8 mouse cellular contexts compared by ENCODE assay signal in genomic region chr14:50931493-50932020, GRCm38 (mm10). TPM values are rescaled to one million over a fixed set of nuclear protein-coding genes. Genes with fewer than 3 reads are reported as not detected.
DNase-seq lines count a peak whose midpoint lies in the region; ATAC-seq and TF ChIP-seq lines count a peak whose summit lies in the region.

No protein-coding gene starts in this region.

- H3K9me3 ChIP-seq in forebrain, postnatal 0 days (ENCODE audit: low read length), result no peaks in the 10 kb centered on the region

- H3K4me3 ChIP-seq in gastrocnemius, adult 2 months, result peak overlapping the region; percentile 76
- H3K4me3 ChIP-seq in forebrain, postnatal 0 days (ENCODE audit: low read depth, low read length), result peak overlapping the region; percentile 81
- H3K4me3 ChIP-seq in macrophage (ENCODE audit: inconsistent target), result peak overlapping the region; percentile 43

- peak overlapping the region; percentile 98 for H3K27ac ChIP-seq in gastrocnemius, adult 2 months
- peak overlapping the region; percentile 80 for H3K27ac ChIP-seq in forebrain, postnatal 0 days (ENCODE audit: low read depth, low read length)
- H3K27ac ChIP-seq in macrophage, result peak overlapping the region; percentile 90

- intact Hi-C loops in gastrocnemius, adult 2 months (cut with DNase I), result loop anchor here (5.0 kb wide), 1 partner anchor 124 kb away; the partner anchor contains the start of genes Ccnb1ip1 and Parp2

- WGBS in forebrain, postnatal 0 days, result 10% methylated on average over 12 of the region's 12 CpGs
- WGBS in macrophage (ENCODE audit: missing documents), result 16% methylated on average over 12 of the region's 12 CpGs

- H3K4me2 ChIP-seq in forebrain, postnatal 0 days (ENCODE audit: low read depth), result peak overlapping the region; percentile 54

- DNase-seq in gastrocnemius, adult 2 months, result no peak
- no peak for DNase-seq in gastrocnemius, adult 8-10 months (ENCODE audit: low spot score in 2 of 2)
- peak; percentile 56 for DNase-seq in ES-CJ7 (ENCODE audit: low read depth, low spot score)
- DNase-seq in forebrain, postnatal 0 days, result no peak
- no peak for DNase-seq in layer of hippocampus, adult 11-12 months (ENCODE audit: low spot score)
- DNase-seq in adrenal gland, adult 8-10 months, result no peak
- DNase-seq in thymus, postnatal 0 days (ENCODE audit: low spot score), result no peak

- peaks cover 56% of the 10 kb centered on the region for H3K79me2 ChIP-seq in macrophage (ENCODE audit: inconsistent target)

- peak overlapping the region; percentile 46 for H3K9ac ChIP-seq in forebrain, postnatal 0 days

- no peak for TF ChIP-seq CTCF in gastrocnemius, adult 2 months (IDR thresholded peaks at IDR 0.05)
- no peak for TF ChIP-seq CTCF in forebrain, postnatal 0 days (IDR thresholded peaks at IDR 0.05; ENCODE audit: low read depth)

- H3K27me3 ChIP-seq in forebrain, postnatal 0 days (ENCODE audit: insufficient read depth, low read length), result no peaks in the 10 kb centered on the region

- H3K4me1 ChIP-seq in forebrain, postnatal 0 days (ENCODE audit: insufficient read depth), result peaks cover 8% of the 10 kb centered on the region; the same call in 1 of the 2 replicates

- no peak for ATAC-seq in forebrain, postnatal 0 days

- peaks cover 21% of the 10 kb centered on the region for H3K36me3 ChIP-seq in forebrain, postnatal 0 days (ENCODE audit: insufficient read depth)
- peaks cover 30% of the 10 kb centered on the region for H3K36me3 ChIP-seq in macrophage (ENCODE audit: inconsistent target)

RNA-seq across cellular contexts. Expression of gene Pnp, which starts 0.7 kb away (rescaled TPM):
- total RNA-seq in gastrocnemius, adult 2 months (2021), result 1 to 10 TPM; 3.6 to 5.9 TPM
- 1 to 10 TPM; 2.2 to 4.4 (median 3.2) TPM for total RNA-seq in gastrocnemius, adult 8-10 months (2022)
- 16.7 and 20.0 TPM in 2 replicates for total RNA-seq in forebrain, postnatal 0 days (2014; rRNA removed)
- polyA plus RNA-seq in forebrain, postnatal 0 days (2015; fragmentation: Nextera tagmentation; extraction: Ambion mirVana), result 11.3 and 13.1 TPM in 2 replicates
- 100 to 1,000 TPM in 20 of 26 experiments, 10 to 100 TPM in 6; 59.3 to 486 (median 206) TPM for total RNA-seq in macrophage (2018; cell fraction: chromatin; rRNA removed)
- 1,000 to 10,000 TPM in 1 of 26 experiments, 100 to 1,000 TPM in 25; 145 to 1,031 (median 495) TPM for total RNA-seq in macrophage (2018; cell fraction: cytosol; rRNA removed)
- 100 to 1,000 TPM; 115 to 714 (median 460) TPM for total RNA-seq in macrophage (2018; cell fraction: nucleus; rRNA removed)
- polyA plus RNA-seq in macrophage (2018), result 39.2 to 329 TPM (median 249 TPM) in 3 replicates
- total RNA-seq in adrenal gland, adult 8-10 months (2022), result 10 to 100 TPM; 26.5 to 35.8 (median 31.3) TPM
- 54.2 and 60.6 TPM in 2 replicates for polyA plus RNA-seq in thymus, postnatal 0 days (2015; fragmentation: Nextera tagmentation; extraction: Ambion mirVana)

RNA-seq across cellular contexts. Expression of gene Pip4p1, which starts 0.9 kb away (rescaled TPM):
- 10 to 100 TPM; 16.2 to 16.6 TPM for total RNA-seq in gastrocnemius, adult 2 months (2021)
- 10 to 100 TPM; 12.4 to 19.8 (median 18.4) TPM for total RNA-seq in gastrocnemius, adult 8-10 months (2022)
- total RNA-seq in forebrain, postnatal 0 days (2014; rRNA removed), result 54.8 and 61.9 TPM in 2 replicates
- 97.2 and 103 TPM in 2 replicates for polyA plus RNA-seq in forebrain, postnatal 0 days (2015; fragmentation: Nextera tagmentation; extraction: Ambion mirVana)
- 100 to 1,000 TPM in 24 of 26 experiments, 10 to 100 TPM in 2; 81.0 to 269 (median 166) TPM for total RNA-seq in macrophage (2018; cell fraction: chromatin; rRNA removed)
- 100 to 1,000 TPM in 17 of 26 experiments, 10 to 100 TPM in 9; 54.4 to 124 (median 104) TPM for total RNA-seq in macrophage (2018; cell fraction: cytosol; rRNA removed)
- total RNA-seq in macrophage (2018; cell fraction: nucleus; rRNA removed), result 100 to 1,000 TPM; 107 to 285 (median 147) TPM
- 52.7 to 128 TPM (median 76.1 TPM) in 3 replicates for polyA plus RNA-seq in macrophage (2018)
- 10 to 100 TPM; 62.3 to 74.8 (median 68.0) TPM for total RNA-seq in adrenal gland, adult 8-10 months (2022)
- 42.3 and 45.5 TPM in 2 replicates for polyA plus RNA-seq in thymus, postnatal 0 days (2015; fragmentation: Nextera tagmentation; extraction: Ambion mirVana)

RNA-seq across cellular contexts. Expression of gene Apex1, which starts 6.8 kb away (rescaled TPM):
- 10 to 100 TPM; 28.0 to 28.1 TPM for total RNA-seq in gastrocnemius, adult 2 months (2021)
- 10 to 100 TPM; 30.8 to 35.9 (median 33.3) TPM for total RNA-seq in gastrocnemius, adult 8-10 months (2022)
- total RNA-seq in forebrain, postnatal 0 days (2014; rRNA removed), result 134 and 150 TPM in 2 replicates
- polyA plus RNA-seq in forebrain, postnatal 0 days (2015; fragmentation: Nextera tagmentation; extraction: Ambion mirVana), result 193 and 233 TPM in 2 replicates
- total RNA-seq in macrophage (2018; cell fraction: chromatin; rRNA removed), result 10 to 100 TPM in 1 of 26 experiments, 1 to 10 TPM in 25; 1.3 to 13.7 (median 4.0) TPM
- 10 to 100 TPM; 14.0 to 29.3 (median 21.1) TPM for total RNA-seq in macrophage (2018; cell fraction: cytosol; rRNA removed)
- total RNA-seq in macrophage (2018; cell fraction: nucleus; rRNA removed), result 10 to 100 TPM in 5 of 26 experiments, 1 to 10 TPM in 21; 3.2 to 20.0 (median 6.8) TPM
- 33.4 to 83.1 TPM (median 37.9 TPM) in 3 replicates for polyA plus RNA-seq in macrophage (2018)
- 10 to 100 TPM; 73.6 to 85.2 (median 74.1) TPM for total RNA-seq in adrenal gland, adult 8-10 months (2022)
- 165 and 184 TPM in 2 replicates for polyA plus RNA-seq in thymus, postnatal 0 days (2015; fragmentation: Nextera tagmentation; extraction: Ambion mirVana)

RNA-seq across cellular contexts. Expression of gene Osgep, which starts 6.9 kb away (rescaled TPM):
- 10 to 100 TPM; 45.3 to 63.1 TPM for total RNA-seq in gastrocnemius, adult 2 months (2021)
- 10 to 100 TPM; 42.4 to 63.1 (median 48.7) TPM for total RNA-seq in gastrocnemius, adult 8-10 months (2022)
- 75.2 and 102 TPM in 2 replicates for total RNA-seq in forebrain, postnatal 0 days (2014; rRNA removed)
- polyA plus RNA-seq in forebrain, postnatal 0 days (2015; fragmentation: Nextera tagmentation; extraction: Ambion mirVana), result 79.1 and 87.6 TPM in 2 replicates
- total RNA-seq in macrophage (2018; cell fraction: chromatin; rRNA removed), result 10 to 100 TPM in 24 of 26 experiments, 1 to 10 TPM in 2; 7.4 to 46.8 (median 26.2) TPM
- 10 to 100 TPM; 30.9 to 54.7 (median 37.9) TPM for total RNA-seq in macrophage (2018; cell fraction: cytosol; rRNA removed)
- 10 to 100 TPM in 24 of 26 experiments, 1 to 10 TPM in 2; 9.4 to 31.7 (median 18.9) TPM for total RNA-seq in macrophage (2018; cell fraction: nucleus; rRNA removed)
- polyA plus RNA-seq in macrophage (2018), result 56.9 to 68.6 TPM (median 67.4 TPM) in 3 replicates
- total RNA-seq in adrenal gland, adult 8-10 months (2022), result 10 to 100 TPM; 44.8 to 55.6 (median 51.3) TPM
- 111 and 123 TPM in 2 replicates for polyA plus RNA-seq in thymus, postnatal 0 days (2015; fragmentation: Nextera tagmentation; extraction: Ambion mirVana)

RNA-seq across cellular contexts. Expression of gene Gm49342, which starts 12.8 kb away (rescaled TPM):
- 1 to 10 TPM; 2.9 to 7.8 TPM for total RNA-seq in gastrocnemius, adult 2 months (2021)
- 1 to 10 TPM; 2.1 to 5.2 (median 3.3) TPM for total RNA-seq in gastrocnemius, adult 8-10 months (2022)
- 13.1 and 19.0 TPM in 2 replicates for total RNA-seq in forebrain, postnatal 0 days (2014; rRNA removed)
- polyA plus RNA-seq in forebrain, postnatal 0 days (2015; fragmentation: Nextera tagmentation; extraction: Ambion mirVana), result not detected in 2 replicates
- 100 to 1,000 TPM in 4 of 26 experiments, 10 to 100 TPM in 21, 1 to 10 TPM in 1; 9.3 to 149 (median 66.7) TPM for total RNA-seq in macrophage (2018; cell fraction: chromatin; rRNA removed)
- 100 to 1,000 TPM; 115 to 754 (median 414) TPM for total RNA-seq in macrophage (2018; cell fraction: cytosol; rRNA removed)
- total RNA-seq in macrophage (2018; cell fraction: nucleus; rRNA removed), result 100 to 1,000 TPM in 8 of 26 experiments, 10 to 100 TPM in 13, 1 to 10 TPM in 1, not detected in 4; 5.0 to 237 (median 44.2) TPM
- polyA plus RNA-seq in macrophage (2018), result 224 to 377 TPM (median 317 TPM) in 3 replicates
- total RNA-seq in adrenal gland, adult 8-10 months (2022), result 10 to 100 TPM; 25.4 to 40.6 (median 33.0) TPM
- not detected in 2 replicates for polyA plus RNA-seq in thymus, postnatal 0 days (2015; fragmentation: Nextera tagmentation; extraction: Ambion mirVana)
